Mouse (Mus musculus): ENCODE measurements around the gene Rere. TPM values are rescaled to one million over a fixed set of nuclear protein-coding genes. Genes with fewer than 3 reads are reported as not detected.

The Rere gene
- polyA plus RNA-seq, 1 experiment from 2014 or later = 27.2 TPM

GRCm38 (mm10) chr4:150457353-150457752, 175.9 kb downstream of the Rere start:
- H3K27me3 ChIP-seq = no peaks in the 10 kb centered on the region
- no peak for ATAC-seq (ENCODE audit: insufficient number of reproducible peaks, low FRiP score, low TSS enrichment, low read depth)
- WGBS = 67% methylated on average over 4 of the region's 4 CpGs
- no peak overlapping the region for H3K9ac ChIP-seq
- H3K4me1 ChIP-seq = peaks cover 17% of the 10 kb centered on the region; the same call in 1 of the 2 replicates
- no peaks in the 10 kb centered on the region for H3K9me3 ChIP-seq (replicated peaks)
- H3K27ac ChIP-seq (replicated peaks) = no peak overlapping the region
- no peaks in the 10 kb centered on the region for H3K36me3 ChIP-seq
- no peak overlapping the region for H3K4me3 ChIP-seq (replicated peaks)
- H3K4me2 ChIP-seq (replicated peaks) = no peak overlapping the region

- Histone ChIP-seq H3K4me3 (replicated peaks) (no peak overlapping the region), H3K4me1 (peaks cover 17% of the 10 kb centered on the region), H3K9ac (no peak overlapping the region), H3K9me3 (replicated peaks) (no peaks in the 10 kb centered on the region), H3K36me3 (no peaks in the 10 kb centered on the region), H3K4me2 (replicated peaks) (no peak overlapping the region), H3K27ac (replicated peaks) (no peak overlapping the region), H3K27me3 (no peaks in the 10 kb centered on the region)
- WGBS = 66% methylated on average over 7 of the region's 7 CpGs
- no peak for ATAC-seq (ENCODE audit: insufficient number of reproducible peaks, low FRiP score, low TSS enrichment, low read depth)
Measured at GRCm38 (mm10) chr4:150457771-150458170, 176.3 kb downstream of the Rere start.

- Histone ChIP-seq H3K4me1 (peaks cover 17% of the 10 kb centered on the region), H3K4me3 (replicated peaks) (no peak overlapping the region), H3K36me3 (no peaks in the 10 kb centered on the region), H3K9me3 (replicated peaks) (no peaks in the 10 kb centered on the region), H3K27me3 (no peaks in the 10 kb centered on the region), H3K9ac (no peak overlapping the region), H3K27ac (replicated peaks) (no peak overlapping the region), H3K4me2 (replicated peaks) (no peak overlapping the region)
- ATAC-seq (ENCODE audit: insufficient number of reproducible peaks, low FRiP score, low TSS enrichment, low read depth) = no peak
- 59% methylated on average over 6 of the region's 6 CpGs for WGBS
Measured at GRCm38 (mm10) chr4:150459022-150459794, 177.8 kb downstream of the Rere start.

GRCm38 (mm10) chr4:150460451-150460850, 179.0 kb downstream of the Rere start:
- Histone ChIP-seq H3K9ac (no peak overlapping the region), H3K27ac (replicated peaks) (no peak overlapping the region), H3K27me3 (no peaks in the 10 kb centered on the region), H3K9me3 (replicated peaks) (no peaks in the 10 kb centered on the region), H3K4me3 (replicated peaks) (no peak overlapping the region), H3K36me3 (no peaks in the 10 kb centered on the region), H3K4me2 (replicated peaks) (no peak overlapping the region), H3K4me1 (peaks cover 6% of the 10 kb centered on the region; the same call in 1 of the 2 replicates)
- WGBS = 69% methylated on average over 5 of the region's 5 CpGs
- ATAC-seq (ENCODE audit: insufficient number of reproducible peaks, low FRiP score, low TSS enrichment, low read depth) = no peak

GRCm38 (mm10) chr4:150461011-150461410, 179.6 kb downstream of the Rere start:
- H3K27me3 ChIP-seq = no peaks in the 10 kb centered on the region
- no peak overlapping the region for H3K9ac ChIP-seq
- no peaks in the 10 kb centered on the region for H3K36me3 ChIP-seq
- WGBS = 61% methylated on average over 5 of the region's 5 CpGs
- H3K27ac ChIP-seq (replicated peaks) = no peak overlapping the region
- no peak overlapping the region for H3K4me2 ChIP-seq (replicated peaks)
- H3K9me3 ChIP-seq (replicated peaks) = no peaks in the 10 kb centered on the region
- H3K4me3 ChIP-seq (replicated peaks) = no peak overlapping the region
- H3K4me1 ChIP-seq = peaks cover 6% of the 10 kb centered on the region; the same call in 1 of the 2 replicates
- no peak for ATAC-seq (ENCODE audit: insufficient number of reproducible peaks, low FRiP score, low TSS enrichment, low read depth)

GRCm38 (mm10) chr4:150461427-150462189, 180.2 kb downstream of the Rere start:
- ATAC-seq (ENCODE audit: insufficient number of reproducible peaks, low FRiP score, low TSS enrichment, low read depth) = no peak
- H3K27ac ChIP-seq (replicated peaks) = no peak overlapping the region
- H3K36me3 ChIP-seq = no peaks in the 10 kb centered on the region
- peaks cover 6% of the 10 kb centered on the region; the same call in 1 of the 2 replicates for H3K4me1 ChIP-seq
- no peaks in the 10 kb centered on the region for H3K27me3 ChIP-seq
- H3K4me3 ChIP-seq (replicated peaks) = no peak overlapping the region
- H3K9me3 ChIP-seq (replicated peaks) = no peaks in the 10 kb centered on the region
- H3K4me2 ChIP-seq (replicated peaks) = no peak overlapping the region
- 36% methylated on average over 6 of the region's 6 CpGs for WGBS
- H3K9ac ChIP-seq = no peak overlapping the region

- H3K36me3 ChIP-seq = no peaks in the 10 kb centered on the region
- no peak overlapping the region for H3K9ac ChIP-seq
- no peak for ATAC-seq (ENCODE audit: insufficient number of reproducible peaks, low FRiP score, low TSS enrichment, low read depth)
- peaks cover 6% of the 10 kb centered on the region; the same call in 1 of the 2 replicates for H3K4me1 ChIP-seq
- H3K9me3 ChIP-seq (replicated peaks) = no peaks in the 10 kb centered on the region
- no peak overlapping the region; the same call in 1 of the 2 replicates for H3K27ac ChIP-seq (replicated peaks)
- H3K4me2 ChIP-seq (replicated peaks) = no peak overlapping the region
- WGBS = 42% methylated on average over 4 of the region's 4 CpGs
- H3K4me3 ChIP-seq (replicated peaks) = no peak overlapping the region
- no peaks in the 10 kb centered on the region for H3K27me3 ChIP-seq
Measured at GRCm38 (mm10) chr4:150462367-150462766, 180.9 kb downstream of the Rere start.

- Histone ChIP-seq H3K9me3 (replicated peaks) (no peaks in the 10 kb centered on the region), H3K4me3 (replicated peaks) (no peak overlapping the region), H3K27ac (replicated peaks) (no peak overlapping the region), H3K27me3 (no peaks in the 10 kb centered on the region), H3K36me3 (0 out of 2 replicates have a peak, but pooled peaks cover 2% of the 10 kb centered on the region), H3K4me2 (replicated peaks) (no peak overlapping the region), H3K9ac (no peak overlapping the region), H3K4me1 (no peaks in the 10 kb centered on the region; the same call in 1 of the 2 replicates)
- no peak for ATAC-seq (ENCODE audit: insufficient number of reproducible peaks, low FRiP score, low TSS enrichment, low read depth)
- 48% methylated on average over 4 of the region's 4 CpGs for WGBS
Measured at GRCm38 (mm10) chr4:150465759-150466158, 184.3 kb downstream of the Rere start.

GRCm38 (mm10) chr4:150469274-150469673, 187.8 kb downstream of the Rere start:
- no peak overlapping the region for H3K9ac ChIP-seq
- no peak overlapping the region for H3K4me3 ChIP-seq (replicated peaks)
- no peak overlapping the region for H3K27ac ChIP-seq (replicated peaks)
- H3K27me3 ChIP-seq = no peaks in the 10 kb centered on the region
- no peaks in the 10 kb centered on the region for H3K4me1 ChIP-seq
- no peak overlapping the region for H3K4me2 ChIP-seq (replicated peaks)
- H3K36me3 ChIP-seq = 0 out of 2 replicates have a peak, but pooled peaks cover 7% of the 10 kb centered on the region
- ATAC-seq (ENCODE audit: insufficient number of reproducible peaks, low FRiP score, low TSS enrichment, low read depth) = no peak
- WGBS = 83% methylated on average over 10 of the region's 10 CpGs
- H3K9me3 ChIP-seq (replicated peaks) = no peaks in the 10 kb centered on the region

GRCm38 (mm10) chr4:150470674-150471328, 189.4 kb downstream of the Rere start:
- peaks cover 11% of the 10 kb centered on the region; the same call in 1 of the 2 replicates for H3K36me3 ChIP-seq
- H3K4me1 ChIP-seq = no peaks in the 10 kb centered on the region
- H3K9me3 ChIP-seq (replicated peaks) = no peaks in the 10 kb centered on the region
- H3K4me3 ChIP-seq (replicated peaks) = no peak overlapping the region
- no peaks in the 10 kb centered on the region for H3K27me3 ChIP-seq
- no peak for ATAC-seq (ENCODE audit: insufficient number of reproducible peaks, low FRiP score, low TSS enrichment, low read depth)
- H3K4me2 ChIP-seq (replicated peaks) = no peak overlapping the region
- H3K9ac ChIP-seq = no peak overlapping the region
- no peak overlapping the region for H3K27ac ChIP-seq (replicated peaks)
- WGBS = 87% methylated on average over 4 of the region's 4 CpGs
